Mouse (Mus musculus) kidney, embryonic 15.5 days (tissue): ENCODE data around the gene Pttg1. TPM values are rescaled to one million over a fixed set of nuclear protein-coding genes. Genes with fewer than 3 reads are reported as not detected.

Source experiments
- ATAC-seq: fragments of 200-750 bp; cut with Nextera tagmentation; replicated peaks from 2 replicates; pipeline ENCODE4 v1.8.0; 2017; ENCODE audit warnings: moderate TSS enrichment; ENCODE audit not compliant: low FRiP score
- H3K27ac ChIP-seq: fragments of 300-500 bp; sonication (generic); 2 replicates; pipeline ENCODE4 v1.5.1; 2015; ENCODE audit warnings: mild to moderate bottlenecking, inconsistent platforms
- H3K27me3 ChIP-seq: fragments of 300-500 bp; sonication (generic); 2 replicates; pipeline ENCODE4 v1.6.1; 2015; ENCODE audit warnings: inconsistent platforms
- H3K36me3 ChIP-seq: fragments of 300-500 bp; sonication (generic); 2 replicates; pipeline ENCODE4 v1.6.1; 2015; ENCODE audit warnings: inconsistent platforms
- H3K4me1 ChIP-seq: fragments of 300-500 bp; sonication (generic); 2 replicates; pipeline ENCODE4 v1.6.1; 2015; ENCODE audit warnings: inconsistent platforms
- H3K4me2 ChIP-seq: fragments of 300-500 bp; sonication (generic); 2 replicates; pipeline ENCODE4 v1.6.1; 2015; ENCODE audit warnings: moderate library complexity, mild to moderate bottlenecking, inconsistent platforms
- H3K4me3 ChIP-seq: fragments of 300-500 bp; sonication (generic); replicated peaks from 2 replicates; pipeline ENCODE4 v1.5.1; 2015; ENCODE audit warnings: mild to moderate bottlenecking, inconsistent platforms
- H3K9ac ChIP-seq: fragments of 300-500 bp; sonication (generic); 2 replicates; pipeline ENCODE4 v1.6.1; 2015; ENCODE audit warnings: mild to moderate bottlenecking, inconsistent platforms
- H3K9me3 ChIP-seq: fragments of 300-500 bp; sonication (generic); replicated peaks from 2 replicates; pipeline ENCODE4 v1.6.1; 2016; ENCODE audit warnings: inconsistent platforms
- WGBS: fragments of 180-500 bp; shearing (Covaris S2); methylation state at CpG from one replicate; pipeline ENCODE4 v1.1.7; 2015; ENCODE audit warnings: mixed read lengths; 5-methylcytosine and 5-hydroxymethylcytosine counted together
- polyA plus RNA-seq: library from polyadenylated mRNA; unstranded; fragments of >200 nt; fragmentation: Nextera tagmentation; extraction: Ambion mirVana; gene quantifications from 2 replicates; pipeline ENCODE4 v1.2.1, GENCODE M21; 2015

Gene Pttg1
- polyA plus RNA-seq: 100 and 113 TPM in 2 replicates

DNA sequence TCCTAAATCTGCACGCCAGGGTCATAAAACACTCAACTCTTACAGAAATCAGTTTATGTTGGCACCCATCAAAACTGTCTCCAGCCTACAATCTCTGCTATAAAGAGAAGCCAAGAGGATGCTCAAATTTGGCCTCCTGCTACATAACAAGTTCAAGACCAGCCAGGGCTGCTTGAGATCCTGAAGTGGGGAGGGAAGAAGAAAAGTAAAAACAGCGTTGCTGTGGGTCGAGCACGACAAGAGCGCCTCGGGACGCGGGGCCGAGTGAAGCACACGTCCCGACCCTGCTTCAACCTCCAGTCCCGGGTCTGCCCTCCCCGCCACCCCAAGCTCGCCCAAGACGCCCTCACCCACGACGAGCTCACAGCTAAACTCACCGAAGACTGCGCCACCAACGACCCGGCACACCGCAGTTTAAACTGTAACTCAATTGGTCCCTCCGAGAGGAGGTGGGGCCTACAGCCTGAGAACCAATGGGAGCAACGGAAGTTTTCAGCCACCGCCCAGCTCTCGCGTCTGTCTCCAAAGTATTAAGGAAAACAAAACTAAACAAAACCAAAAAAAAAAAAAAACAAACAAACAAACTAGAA lies at the start of gene Pttg1:
TSS of gene Pttg1 (minus strand) at position 428 of the 590 bp plus-strand sequence.
- Histone ChIP-seq H3K27ac (peak within 1 kb of the TSS; percentile 71), H3K4me1 (peaks cover 12% of the 10 kb centered on the region), H3K4me2 (peak within 1 kb of the TSS; percentile 61), H3K36me3 (peaks cover 25% of the 10 kb centered on the region), H3K27me3 (no peaks in the 10 kb centered on the region), H3K9me3 (no peaks in the 10 kb centered on the region; the same call in 1 of the 2 replicates), H3K4me3 (peak within 1 kb of the TSS; percentile 65), H3K9ac (peak within 1 kb of the TSS; percentile 54)
- 2% methylated on average over 27 of the region's 27 CpGs for WGBS
- peak; percentile 96 for ATAC-seq

DNA sequence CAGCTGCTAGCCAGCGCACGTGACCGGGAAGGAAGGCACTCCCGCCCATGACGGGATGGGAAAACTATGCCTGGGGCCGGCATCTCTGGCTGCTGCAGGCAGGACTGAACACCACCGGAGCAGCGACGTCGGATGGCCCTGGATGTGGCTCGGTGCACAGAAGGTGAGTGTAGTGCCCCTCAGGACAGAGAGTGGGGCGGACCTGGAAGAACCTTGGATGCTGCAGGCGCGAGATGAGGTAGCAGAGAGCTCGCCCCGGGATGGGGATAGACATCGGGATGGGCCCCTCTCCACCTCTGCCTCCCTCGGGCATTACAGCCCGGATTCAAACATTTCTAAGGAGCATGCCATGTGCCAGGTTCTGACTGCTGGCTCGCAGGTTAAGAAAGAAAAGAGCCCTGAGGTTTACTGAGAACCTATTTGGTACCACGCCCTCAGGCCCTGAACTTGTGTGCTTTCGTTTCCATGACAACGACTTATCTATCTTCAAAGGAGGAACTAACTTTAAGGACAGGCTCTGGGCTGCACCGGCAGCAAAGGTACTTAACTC lies 48.2 kb upstream of the Pttg1 start, which contains the start of gene C1qtnf2:
TSS of gene C1qtnf2 (plus strand) at position 52 of the 550 bp plus-strand sequence.
- peaks cover 33% of the 10 kb centered on the region for H3K4me1 ChIP-seq
- 0 out of 2 replicates have a peak within 1 kb of the TSS, but pooled peaks have one; percentile 7 for H3K9ac ChIP-seq
- H3K36me3 ChIP-seq: no peaks in the 10 kb centered on the region
- no peak within 1 kb of the TSS for H3K27ac ChIP-seq
- peak within 1 kb of the TSS; percentile 36 for H3K4me3 ChIP-seq
- H3K9me3 ChIP-seq: no peaks in the 10 kb centered on the region
- H3K27me3 ChIP-seq: no peaks in the 10 kb centered on the region
- 6% methylated on average over 24 of the region's 24 CpGs for WGBS
- H3K4me2 ChIP-seq: peak within 1 kb of the TSS; percentile 62
- peak; percentile 75 for ATAC-seq

DNA sequence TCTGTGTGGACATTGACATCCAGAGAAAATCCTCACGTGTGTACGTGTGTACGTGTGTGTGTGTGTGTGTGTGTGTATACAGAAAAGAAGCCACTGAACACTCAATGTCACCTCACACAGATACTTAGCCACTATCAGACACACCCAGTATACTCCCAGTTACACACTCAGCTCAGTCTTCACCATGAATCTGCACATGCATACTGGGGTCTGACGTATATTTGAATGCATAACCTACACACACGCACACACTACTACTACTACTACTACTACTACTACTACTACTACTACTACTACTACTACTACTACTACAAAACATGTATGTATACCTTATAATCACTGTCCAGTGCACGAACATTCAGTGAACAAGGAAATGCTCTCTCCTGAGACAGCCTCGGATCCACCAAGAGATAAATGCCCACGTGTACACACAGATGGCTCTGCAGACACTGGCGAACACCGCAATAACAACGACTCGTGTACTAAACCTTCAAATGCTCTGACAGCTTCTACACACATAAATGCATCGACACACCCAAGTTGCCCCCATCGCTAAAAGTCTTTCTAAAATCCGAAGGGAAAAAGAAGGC lies 47.7 kb upstream of the Pttg1 start:
- ATAC-seq: no peak
- Histone ChIP-seq H3K27me3 (no peaks in the 10 kb centered on the region), H3K9me3 (no peaks in the 10 kb centered on the region), H3K9ac (no peak overlapping the region), H3K4me3 (peak overlapping the region; percentile 36), H3K27ac (no peak overlapping the region), H3K4me1 (peaks cover 33% of the 10 kb centered on the region), H3K36me3 (no peaks in the 10 kb centered on the region), H3K4me2 (peak overlapping the region; percentile 62)
- 54% methylated on average over 15 of the region's 15 CpGs for WGBS

DNA sequence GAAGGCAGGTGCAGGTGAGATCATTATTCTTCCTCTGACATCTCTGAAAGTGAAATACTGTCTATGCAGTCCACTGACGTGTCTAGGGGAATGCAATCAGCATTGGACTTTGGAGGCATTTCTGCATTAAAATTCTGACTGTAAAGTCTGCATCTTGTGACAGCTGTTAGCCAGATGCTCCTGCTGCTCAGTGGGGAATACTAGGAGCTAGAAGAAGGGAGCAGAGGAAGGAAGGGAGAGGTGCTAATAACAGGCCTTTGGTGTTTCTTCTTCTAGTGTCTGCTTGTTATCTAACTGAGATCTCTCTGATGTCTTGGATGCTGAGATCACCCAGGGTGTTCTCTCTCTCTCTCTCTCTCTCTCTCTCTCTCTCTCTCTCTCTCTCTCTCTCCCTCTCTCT lies 47.1 kb upstream of the Pttg1 start:
- H3K36me3 ChIP-seq: no peaks in the 10 kb centered on the region
- H3K4me3 ChIP-seq: no peak overlapping the region
- H3K4me2 ChIP-seq: no peak overlapping the region
- H3K9me3 ChIP-seq: no peaks in the 10 kb centered on the region
- no peaks in the 10 kb centered on the region for H3K27me3 ChIP-seq
- no peak for ATAC-seq
- no peak overlapping the region for H3K27ac ChIP-seq
- H3K4me1 ChIP-seq: peaks cover 33% of the 10 kb centered on the region
- no peak overlapping the region for H3K9ac ChIP-seq
- WGBS: 75% methylated on average over 1 of the region's 1 CpGs

DNA sequence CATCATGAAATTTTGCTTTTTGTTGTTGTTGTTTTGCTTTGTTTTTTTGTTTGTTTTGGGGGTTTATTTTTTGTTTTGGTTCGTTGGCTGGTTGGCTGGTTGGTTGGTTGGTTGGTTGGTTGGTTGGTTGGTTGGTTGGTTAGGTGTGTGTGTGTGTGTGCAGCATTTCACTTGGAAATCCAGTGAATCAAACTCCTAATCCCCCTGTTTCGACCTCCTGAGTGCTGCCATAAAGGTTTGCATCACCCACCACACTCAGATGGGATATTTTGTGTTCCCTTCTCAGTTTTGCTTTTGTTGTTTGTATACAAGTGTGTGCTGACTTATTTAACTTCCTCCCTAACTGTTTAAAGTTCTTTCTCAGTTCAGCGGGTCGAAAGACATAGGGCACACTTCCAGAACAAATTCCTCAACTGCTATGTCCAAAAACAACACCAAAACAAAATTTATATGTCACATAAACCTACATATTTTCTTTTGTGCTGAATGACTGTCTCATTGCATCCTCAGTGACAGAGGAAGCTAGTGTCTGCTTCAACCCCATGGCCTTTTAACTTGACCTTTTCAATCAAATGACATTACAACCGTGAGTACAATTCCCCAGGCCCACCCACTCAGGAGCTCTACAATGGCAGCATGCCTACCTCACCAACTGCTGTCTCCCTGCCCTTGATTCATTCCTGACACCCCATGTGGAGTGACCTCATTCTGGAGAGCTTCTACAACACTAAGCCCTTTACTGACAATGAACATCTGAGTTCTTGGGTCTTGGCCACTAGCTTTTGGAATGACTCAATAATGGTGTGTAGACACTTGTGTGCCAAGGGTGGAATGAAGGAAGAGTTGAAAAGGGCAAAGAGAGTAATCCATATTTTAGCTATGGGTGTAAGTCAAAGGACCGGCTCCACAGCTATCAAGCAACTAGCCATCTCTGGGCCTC lies 45.1 kb upstream of the Pttg1 start:
- H3K9me3 ChIP-seq: no peaks in the 10 kb centered on the region
- H3K4me1 ChIP-seq: peaks cover 33% of the 10 kb centered on the region
- no peak overlapping the region for H3K9ac ChIP-seq
- WGBS: 56% methylated on average over 6 of the region's 6 CpGs
- ATAC-seq: no peak; the same call in 1 of the 2 replicates
- no peak overlapping the region for H3K4me2 ChIP-seq
- H3K27me3 ChIP-seq: no peaks in the 10 kb centered on the region
- no peaks in the 10 kb centered on the region for H3K36me3 ChIP-seq
- peak overlapping the region; percentile 57 for H3K27ac ChIP-seq
- no peak overlapping the region for H3K4me3 ChIP-seq

DNA sequence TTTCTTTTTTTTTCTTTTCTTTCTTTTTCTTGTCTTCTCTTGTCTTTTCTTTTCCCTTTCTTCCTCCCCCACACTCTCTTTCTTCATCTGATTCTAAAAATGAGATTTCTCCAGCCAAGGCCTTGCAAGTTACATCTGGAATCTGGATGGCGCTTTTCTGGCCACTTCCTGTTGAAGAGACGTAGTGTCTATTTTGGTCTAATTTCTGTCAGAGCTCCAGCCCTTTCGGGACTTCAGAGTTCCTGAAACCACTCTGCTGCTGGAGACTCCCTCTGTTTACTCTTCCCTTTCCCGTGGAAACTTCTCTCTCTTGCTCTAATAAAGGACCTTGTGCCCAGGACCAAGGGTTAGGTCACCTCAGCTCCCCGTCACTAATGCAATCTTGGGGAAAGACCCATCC lies 44.1 kb upstream of the Pttg1 start:
- Histone ChIP-seq H3K4me1 (peaks cover 32% of the 10 kb centered on the region), H3K4me2 (peak overlapping the region; percentile 9; the same call in 1 of the 2 replicates), H3K27ac (peak overlapping the region; percentile 57), H3K27me3 (no peaks in the 10 kb centered on the region), H3K9me3 (no peaks in the 10 kb centered on the region), H3K9ac (no peak overlapping the region), H3K36me3 (no peaks in the 10 kb centered on the region), H3K4me3 (no peak overlapping the region)
- WGBS: 46% methylated on average over 5 of the region's 5 CpGs
- no peak for ATAC-seq

DNA sequence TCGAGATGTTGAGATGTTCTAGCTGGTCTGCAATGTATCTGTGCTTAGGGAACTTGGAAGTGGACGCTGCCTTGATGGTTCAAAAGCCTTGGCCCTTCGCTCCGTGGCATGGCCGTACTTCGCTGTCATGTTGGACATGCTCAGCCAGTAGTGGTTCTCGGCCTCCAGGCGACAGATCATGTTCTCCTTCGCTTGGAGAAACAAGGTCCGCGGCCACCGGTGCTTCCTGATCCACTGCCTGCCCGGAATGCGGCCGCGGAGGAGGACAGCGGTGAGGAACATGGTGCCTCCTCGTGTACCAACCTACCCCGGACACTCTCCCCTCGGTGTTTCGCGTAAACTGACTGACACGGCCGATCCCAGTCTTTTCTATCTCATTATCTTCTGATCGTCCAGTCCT lies 37.2 kb upstream of the Pttg1 start:
- no peaks in the 10 kb centered on the region for H3K9me3 ChIP-seq
- no peaks in the 10 kb centered on the region for H3K36me3 ChIP-seq
- H3K4me2 ChIP-seq: no peak overlapping the region
- 94% methylated on average over 25 of the region's 25 CpGs for WGBS
- ATAC-seq: no peak
- H3K9ac ChIP-seq: no peak overlapping the region
- H3K27ac ChIP-seq: no peak overlapping the region
- no peaks in the 10 kb centered on the region for H3K4me1 ChIP-seq
- H3K4me3 ChIP-seq: no peak overlapping the region
- H3K27me3 ChIP-seq: no peaks in the 10 kb centered on the region

DNA sequence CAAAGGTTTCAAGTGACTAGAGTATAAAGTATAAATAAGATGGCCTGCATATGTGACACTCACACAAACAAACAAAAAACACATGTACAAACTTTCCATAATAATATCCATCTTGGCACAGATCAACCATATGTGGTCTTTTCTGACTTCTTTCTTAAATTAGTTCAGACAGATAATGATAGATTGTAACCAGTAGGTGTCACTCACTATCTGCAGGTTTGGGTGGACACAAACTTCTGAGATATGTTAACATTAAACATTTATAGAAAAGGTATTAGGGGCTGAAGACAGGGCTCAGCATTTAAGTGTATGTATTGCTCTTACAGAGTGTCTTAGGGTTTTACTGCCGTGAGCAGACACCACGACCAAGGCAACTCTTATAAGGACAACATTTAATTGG lies 26.2 kb upstream of the Pttg1 start:
- Histone ChIP-seq H3K27me3 (no peaks in the 10 kb centered on the region), H3K36me3 (peaks cover 8% of the 10 kb centered on the region), H3K4me1 (no peaks in the 10 kb centered on the region), H3K9ac (no peak overlapping the region), H3K9me3 (no peaks in the 10 kb centered on the region), H3K27ac (no peak overlapping the region), H3K4me2 (no peak overlapping the region), H3K4me3 (no peak overlapping the region)
- ATAC-seq: no peak
- 68% methylated on average over 2 of the region's 2 CpGs for WGBS

DNA sequence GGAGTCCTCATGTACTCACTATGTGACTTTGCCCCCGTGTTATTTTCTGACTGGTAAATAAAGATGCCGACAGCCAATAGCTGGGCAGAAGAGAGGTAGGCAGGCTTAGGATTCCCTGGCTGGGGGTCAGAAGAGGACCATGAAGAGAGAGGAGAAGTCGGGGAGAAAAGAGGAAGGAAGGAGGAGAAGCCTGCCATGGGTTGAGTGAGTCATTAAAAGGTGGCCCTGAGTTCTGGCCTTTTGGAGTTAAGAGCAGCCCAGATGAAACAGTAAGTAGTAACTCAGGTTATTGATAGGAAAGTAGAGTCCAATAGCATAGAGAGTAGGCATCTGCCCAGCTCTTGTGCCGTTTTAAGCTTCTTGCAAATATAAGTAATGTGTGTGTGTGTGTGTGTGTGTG lies 25.3 kb upstream of the Pttg1 start:
- H3K4me2 ChIP-seq: no peak overlapping the region
- peaks cover 17% of the 10 kb centered on the region for H3K36me3 ChIP-seq
- H3K9me3 ChIP-seq: no peaks in the 10 kb centered on the region
- H3K27ac ChIP-seq: no peak overlapping the region
- H3K4me3 ChIP-seq: no peak overlapping the region
- H3K27me3 ChIP-seq: no peaks in the 10 kb centered on the region
- no peak for ATAC-seq
- WGBS: 64% methylated on average over 4 of the region's 4 CpGs
- no peaks in the 10 kb centered on the region for H3K4me1 ChIP-seq
- H3K9ac ChIP-seq: no peak overlapping the region

DNA sequence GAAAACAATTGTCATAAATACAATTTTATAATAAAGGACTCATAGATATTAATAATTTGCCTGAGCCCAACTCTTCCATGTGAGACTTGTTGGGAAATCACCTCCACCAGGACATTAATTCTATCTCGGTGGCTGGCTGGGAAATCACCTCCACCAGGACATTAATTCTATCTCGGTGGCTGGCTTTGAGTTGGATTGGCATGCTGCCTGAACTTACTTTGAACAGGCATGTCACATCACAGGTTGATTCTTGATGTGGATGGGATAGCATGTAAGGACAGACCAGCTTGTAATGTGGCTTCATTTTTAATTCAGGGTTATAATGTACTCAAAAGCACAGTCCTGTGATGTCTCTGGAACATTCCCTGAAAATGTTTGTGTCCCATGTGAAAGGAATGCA lies 23.9 kb upstream of the Pttg1 start:
- Histone ChIP-seq H3K4me3 (no peak overlapping the region), H3K27me3 (no peaks in the 10 kb centered on the region), H3K9ac (no peak overlapping the region), H3K27ac (no peak overlapping the region), H3K4me2 (no peak overlapping the region), H3K36me3 (peaks cover 31% of the 10 kb centered on the region), H3K9me3 (no peaks in the 10 kb centered on the region), H3K4me1 (no peaks in the 10 kb centered on the region)
- no peak for ATAC-seq
- WGBS: 87% methylated on average over 2 of the region's 2 CpGs

DNA sequence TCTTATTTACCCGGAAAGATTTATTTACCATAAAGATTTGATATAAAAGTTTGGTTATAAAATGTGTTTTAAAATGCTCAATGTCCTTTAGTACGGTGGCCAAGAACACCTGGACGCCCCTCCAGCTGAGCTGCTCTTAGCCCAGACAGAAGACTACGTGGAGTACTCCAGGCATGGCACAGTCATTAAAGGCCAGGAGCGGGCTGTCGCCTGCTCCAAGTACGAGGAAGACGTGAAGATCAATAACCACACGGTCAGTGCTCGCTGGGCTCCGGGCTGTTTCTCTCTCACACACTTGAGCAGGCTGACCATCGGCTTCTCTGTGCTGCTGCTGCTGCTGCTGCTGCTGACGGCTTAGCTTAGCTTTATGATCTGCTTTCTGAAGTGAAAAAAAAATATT lies 17.1 kb upstream of the Pttg1 start:
- Histone ChIP-seq H3K4me2 (no peak overlapping the region), H3K27me3 (no peaks in the 10 kb centered on the region)
- WGBS: 95% methylated on average over 13 of the region's 13 CpGs

DNA sequence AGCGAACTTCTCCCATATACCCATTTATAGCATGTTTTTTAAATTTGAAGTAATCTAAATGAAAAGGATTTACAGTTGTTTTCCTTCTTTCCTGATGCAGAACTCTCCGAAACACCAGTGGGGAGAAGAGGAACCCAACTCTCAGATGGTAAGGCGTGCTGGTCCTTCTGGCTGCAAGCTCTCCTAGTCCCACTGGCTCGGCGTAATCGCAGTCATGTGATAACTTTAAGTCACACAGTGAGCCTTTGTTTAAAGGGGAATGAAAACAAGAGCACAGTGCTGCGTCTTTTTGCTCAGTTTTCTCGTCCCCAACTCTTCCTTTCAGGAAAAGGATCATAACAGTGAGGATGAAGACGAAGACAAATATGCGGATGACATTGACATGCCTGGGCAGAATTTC lies 15.1 kb upstream of the Pttg1 start:
- 94% methylated on average over 10 of the region's 10 CpGs for WGBS
- H3K27me3 ChIP-seq: no peaks in the 10 kb centered on the region
- no peak overlapping the region for H3K27ac ChIP-seq
- H3K9ac ChIP-seq: no peak overlapping the region
- no peaks in the 10 kb centered on the region for H3K4me1 ChIP-seq
- H3K9me3 ChIP-seq: no peaks in the 10 kb centered on the region
- ATAC-seq: no peak
- no peak overlapping the region for H3K4me3 ChIP-seq
- H3K4me2 ChIP-seq: no peak overlapping the region
- H3K36me3 ChIP-seq: peaks cover 91% of the 10 kb centered on the region

More for the DNA sequence above, 17.1 kb upstream of the Pttg1 start:
- no peak overlapping the region for H3K4me3 ChIP-seq
- H3K9ac ChIP-seq: no peak overlapping the region
- H3K27ac ChIP-seq: no peak overlapping the region
- H3K4me1 ChIP-seq: no peaks in the 10 kb centered on the region
- no peaks in the 10 kb centered on the region for H3K9me3 ChIP-seq
- no peak for ATAC-seq
- peaks cover 99% of the 10 kb centered on the region for H3K36me3 ChIP-seq
